Mouse (Mus musculus) adrenal gland, adult 2 months (tissue): ENCODE measurements around the gene Map1b. TPM values are rescaled to one million over a fixed set of nuclear protein-coding genes. Genes with fewer than 3 reads are reported as not detected.

ENCODE experiments used
- DNase-seq: peaks from one replicate; pipeline ENCODE4 v3.0.0; 2021
- long read RNA-seq: library from polyadenylated mRNA; stranded (forward); transcript quantifications from one replicate; pipeline ENCODE4 v2.0.0, GENCODE M21; 2021
- polyA plus RNA-seq: library from polyadenylated mRNA; depleted of rRNA; stranded (reverse); fragments of >200 nt; gene quantifications from 2 replicates; pipeline ENCODE4 v1.2.3, GENCODE M21; 2012; rRNA removed
- total RNA-seq, 2 experiments: library from RNA; stranded (reverse); gene quantifications; 2 replicates each; pipeline ENCODE4 v1.2.3; 2021

Map1b gene
- total RNA-seq: 100 to 1,000 TPM; 107 to 110 TPM
- polyA plus RNA-seq: 2.4 and 4.0 TPM in 2 replicates
- long read RNA-seq, partial matches to known transcripts: 0 of 2 reads
- long read RNA-seq, other reads (novel, unspliced or antisense): 1 of 2 reads

DNA sequence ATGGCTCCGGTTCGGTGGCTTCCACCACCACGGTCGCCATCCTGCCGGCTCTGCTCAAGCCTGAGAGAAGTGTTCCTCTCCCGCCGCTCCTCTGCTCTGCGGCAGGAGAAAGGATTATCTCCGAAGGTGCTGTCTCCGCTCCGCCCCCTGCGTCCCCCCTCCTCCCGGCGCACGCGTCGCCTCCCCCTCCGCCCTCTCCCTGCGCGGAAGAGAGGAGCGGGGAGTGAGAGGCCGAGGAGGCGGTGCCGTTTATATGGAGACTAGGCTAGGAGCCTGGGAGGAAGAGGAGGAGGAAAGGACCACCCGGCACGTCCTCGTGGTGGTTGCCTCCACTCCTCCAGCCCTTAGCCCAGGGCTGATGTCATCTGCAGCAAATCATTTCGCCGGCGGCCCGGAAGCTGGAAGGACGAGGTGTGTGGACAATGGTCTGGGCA, at the start of gene Map1b:
TSS of gene Map1b (minus strand) at position 93 of the 434 bp plus-strand sequence.
- peak; percentile 89 for DNase-seq

DNA sequence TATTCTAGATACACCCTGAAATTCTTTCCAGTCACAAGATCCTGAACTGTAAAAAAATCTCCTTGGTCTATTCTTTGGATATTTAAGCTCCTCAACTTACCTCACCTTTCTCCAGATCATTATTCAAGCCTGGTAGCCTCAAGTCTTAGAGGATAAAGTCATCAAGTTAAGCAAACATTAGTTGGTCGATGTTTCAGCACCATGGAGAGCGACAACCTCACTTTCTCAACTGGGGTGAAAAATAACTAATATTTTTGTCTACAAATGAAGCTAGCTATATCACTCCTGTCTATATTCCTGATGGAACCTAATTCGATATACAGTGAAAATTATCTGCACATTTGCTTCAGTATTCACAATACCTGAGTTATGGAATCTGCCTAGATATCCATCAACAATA, 48.0 kb upstream of the Map1b start:
- no peak for DNase-seq

GRCm38 (mm10) chr13:99563021-99563420, 46.7 kb upstream of the Map1b start:
- DNase-seq: no peak

DNA sequence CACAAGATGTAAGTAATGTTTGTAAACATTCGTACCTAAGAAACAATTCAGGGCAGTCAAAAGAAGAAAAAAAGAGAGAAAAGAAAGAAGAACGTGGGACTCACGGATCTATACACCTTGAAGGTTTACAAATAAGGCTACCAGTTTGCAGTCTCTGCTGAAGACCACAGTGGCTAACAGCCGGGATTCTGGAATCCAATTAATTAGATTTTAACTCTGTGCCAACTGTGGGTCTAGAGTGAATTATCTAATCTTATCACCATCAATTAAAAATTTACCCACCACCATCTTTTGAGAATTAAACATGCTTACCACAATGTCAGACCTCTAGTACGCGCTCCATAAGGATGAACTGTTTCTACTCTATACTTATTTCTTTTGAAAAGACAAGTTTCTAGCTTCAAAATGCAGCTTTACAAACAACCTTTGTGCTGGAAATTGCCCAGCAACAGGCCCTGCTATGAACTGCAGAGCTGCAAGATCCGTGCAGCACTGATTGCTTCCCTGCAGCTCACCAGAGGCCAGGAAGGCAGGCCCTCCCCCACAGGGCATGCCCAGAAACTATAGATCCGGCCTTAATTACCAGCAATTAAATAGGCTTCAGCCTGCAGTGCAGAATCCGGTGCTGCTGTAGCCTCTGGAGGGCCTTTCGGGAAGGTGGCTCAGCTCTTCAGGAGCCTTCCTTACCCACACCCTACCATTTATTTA, 45.7 kb upstream of the Map1b start:
- DNase-seq: no peak

GRCm38 (mm10) chr13:99560674-99561639, 44.6 kb upstream of the Map1b start:
- DNase-seq: no peak

- no peak for DNase-seq
These were observed 42.0 kb upstream of the Map1b start for GRCm38 (mm10) chr13:99558216-99558906.

- no peak for DNase-seq
These were observed 41.5 kb upstream of the Map1b start for GRCm38 (mm10) chr13:99557813-99558212.

DNA sequence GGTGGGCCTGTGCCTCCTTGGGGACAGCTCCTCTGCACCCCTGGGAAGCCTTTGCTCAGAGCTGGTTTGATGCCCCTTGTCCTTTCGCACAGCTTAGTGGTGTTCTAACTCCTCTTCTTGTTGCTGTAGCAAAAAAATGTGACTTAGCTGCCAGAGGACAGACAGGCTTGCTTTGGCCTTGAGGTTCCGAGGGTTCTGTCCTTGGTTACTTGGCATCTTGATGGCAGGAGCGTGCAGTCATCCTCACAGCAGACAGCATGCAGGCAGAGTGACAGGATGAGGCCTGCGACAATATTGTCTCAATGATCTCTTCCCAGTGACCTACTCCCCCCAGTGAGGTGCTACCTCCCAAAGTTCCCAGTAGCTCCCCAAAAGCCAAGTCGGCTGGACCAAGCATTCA, 41.0 kb upstream of the Map1b start:
- DNase-seq: peak; percentile 86

- DNase-seq: no peak
These were observed 38.6 kb upstream of the Map1b start for GRCm38 (mm10) chr13:99554960-99555359.

- no peak for DNase-seq
These were observed 38.1 kb upstream of the Map1b start for GRCm38 (mm10) chr13:99554466-99554865.

DNA sequence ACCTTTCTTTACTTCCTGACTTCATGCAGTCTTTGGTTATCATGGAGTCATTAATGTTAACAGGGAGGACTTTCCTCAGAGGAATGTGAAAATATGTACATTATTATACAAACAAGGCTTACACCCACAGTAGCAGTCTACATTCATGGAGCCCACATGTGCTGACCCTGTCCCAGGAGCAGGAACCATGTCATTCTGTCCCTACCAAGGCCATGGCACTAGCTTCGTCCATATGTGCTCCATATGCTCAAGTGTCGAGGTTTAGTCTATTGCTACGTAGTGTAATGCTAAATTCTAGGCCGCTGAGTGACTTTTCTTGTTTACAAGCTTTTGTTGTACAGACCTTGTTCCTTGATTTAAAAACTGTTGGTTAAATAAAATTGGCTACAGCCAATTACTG, 36.0 kb upstream of the Map1b start:
- DNase-seq: no peak

DNA sequence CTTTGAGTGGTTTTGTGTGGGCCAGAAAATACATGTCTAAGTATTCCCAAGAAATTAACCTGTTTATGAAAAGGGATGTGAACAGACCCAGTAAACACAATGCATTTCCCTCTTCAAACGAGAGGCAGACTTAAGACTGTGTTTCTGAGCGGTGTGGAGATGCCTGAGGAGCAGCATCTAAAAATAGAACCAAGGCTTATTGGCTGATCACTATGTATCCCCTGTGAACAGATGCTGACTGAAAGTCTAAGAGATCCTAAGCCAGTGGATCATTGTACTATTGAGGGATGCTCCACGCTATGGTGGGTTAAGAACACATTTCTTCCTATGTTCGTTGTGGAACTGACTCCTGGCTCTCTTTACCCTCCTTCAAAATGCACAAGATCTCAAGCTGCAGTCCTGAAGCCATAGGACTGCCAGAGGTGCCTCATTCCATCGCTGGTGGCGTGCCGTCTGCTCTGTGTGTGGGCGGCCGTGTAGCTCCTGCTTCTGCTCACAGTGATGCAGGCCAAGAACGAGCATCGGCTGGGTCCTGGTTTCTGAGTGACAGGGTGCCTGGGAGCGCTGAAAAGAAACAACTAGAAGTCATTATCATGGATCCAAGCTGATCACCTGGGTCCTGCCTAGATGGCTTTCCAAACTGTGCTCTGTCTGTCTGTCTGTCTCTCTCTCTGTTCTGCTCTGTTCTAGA, 34.5 kb upstream of the Map1b start:
- no peak for DNase-seq

DNA sequence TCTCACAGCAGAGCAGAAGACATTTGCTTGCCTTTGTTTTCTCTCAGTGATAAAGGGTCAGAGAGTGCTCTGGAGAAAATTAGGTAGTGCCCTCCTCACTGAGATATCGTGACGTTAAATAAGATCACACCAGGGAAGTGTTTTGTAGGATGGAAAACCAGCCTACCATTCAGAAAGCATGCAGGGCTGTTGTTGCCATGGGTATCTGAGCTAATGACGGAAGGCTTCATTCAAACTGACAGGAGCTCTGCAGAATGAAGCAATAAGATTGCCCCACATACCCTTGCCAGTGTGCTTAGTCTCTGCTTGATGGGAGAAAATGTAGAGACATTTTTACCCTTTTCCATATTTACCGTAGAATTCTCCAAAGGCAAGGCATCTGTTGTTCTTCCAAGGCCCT, 33.7 kb upstream of the Map1b start:
- no peak for DNase-seq

DNA sequence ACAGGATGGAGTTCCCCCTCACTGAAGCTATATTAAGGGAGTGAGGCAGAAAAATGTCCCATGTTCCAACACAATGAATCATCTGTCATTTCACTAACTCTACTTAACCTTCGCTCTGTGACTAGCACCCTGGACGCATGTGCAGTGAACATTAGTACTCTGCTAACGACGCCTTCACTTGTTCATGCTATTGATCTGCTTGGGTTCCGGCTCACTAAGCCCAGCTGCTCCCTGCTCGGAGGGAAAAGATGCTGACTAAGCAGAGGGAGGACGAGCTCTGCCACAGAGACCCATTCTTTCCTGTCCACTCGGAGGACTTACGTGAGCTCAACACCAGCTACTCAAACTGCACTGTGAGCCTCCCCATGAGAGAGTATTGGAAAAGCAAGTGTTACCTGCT, 33.2 kb upstream of the Map1b start:
- DNase-seq: peak; percentile 46

DNA sequence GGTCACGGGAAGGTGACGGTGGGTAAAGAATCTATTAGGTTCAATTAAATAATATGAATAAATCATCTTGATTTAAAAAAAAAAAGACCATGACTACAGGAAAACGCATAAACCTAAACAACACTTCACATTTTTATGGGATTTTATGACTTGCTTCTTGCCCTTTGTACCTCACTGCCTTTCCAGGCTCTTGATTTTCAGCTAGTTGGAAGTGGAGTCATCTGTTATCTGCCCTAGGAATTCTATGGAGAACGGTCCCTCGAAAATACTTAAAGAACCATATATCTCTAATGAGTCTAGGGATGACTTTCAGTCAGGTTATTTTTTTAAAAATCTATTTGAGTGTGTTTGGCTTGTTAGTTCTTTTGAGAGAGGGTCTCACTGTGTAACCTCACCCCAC, 30.5 kb upstream of the Map1b start:
- DNase-seq: no peak

DNA sequence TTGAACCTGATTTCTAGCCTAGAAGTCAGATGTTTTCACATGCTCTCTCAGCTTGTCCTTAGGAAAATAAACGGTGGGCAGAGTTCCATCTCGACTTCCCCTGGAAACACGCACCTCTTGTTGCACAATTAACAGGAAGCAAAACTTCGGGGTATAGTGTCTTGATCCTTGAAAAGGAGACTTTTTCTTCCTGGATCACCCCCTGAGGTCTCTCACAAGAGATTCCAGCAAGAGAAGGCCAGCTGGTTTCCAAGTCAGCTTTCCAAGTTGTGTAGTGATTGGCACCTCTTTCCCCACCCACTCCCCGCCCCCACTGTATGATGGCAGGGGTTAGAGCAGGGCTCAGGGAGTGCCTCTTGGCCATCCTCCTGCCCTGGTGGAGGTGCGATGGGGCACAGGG, 28.9 kb upstream of the Map1b start:
- DNase-seq: no peak

DNA sequence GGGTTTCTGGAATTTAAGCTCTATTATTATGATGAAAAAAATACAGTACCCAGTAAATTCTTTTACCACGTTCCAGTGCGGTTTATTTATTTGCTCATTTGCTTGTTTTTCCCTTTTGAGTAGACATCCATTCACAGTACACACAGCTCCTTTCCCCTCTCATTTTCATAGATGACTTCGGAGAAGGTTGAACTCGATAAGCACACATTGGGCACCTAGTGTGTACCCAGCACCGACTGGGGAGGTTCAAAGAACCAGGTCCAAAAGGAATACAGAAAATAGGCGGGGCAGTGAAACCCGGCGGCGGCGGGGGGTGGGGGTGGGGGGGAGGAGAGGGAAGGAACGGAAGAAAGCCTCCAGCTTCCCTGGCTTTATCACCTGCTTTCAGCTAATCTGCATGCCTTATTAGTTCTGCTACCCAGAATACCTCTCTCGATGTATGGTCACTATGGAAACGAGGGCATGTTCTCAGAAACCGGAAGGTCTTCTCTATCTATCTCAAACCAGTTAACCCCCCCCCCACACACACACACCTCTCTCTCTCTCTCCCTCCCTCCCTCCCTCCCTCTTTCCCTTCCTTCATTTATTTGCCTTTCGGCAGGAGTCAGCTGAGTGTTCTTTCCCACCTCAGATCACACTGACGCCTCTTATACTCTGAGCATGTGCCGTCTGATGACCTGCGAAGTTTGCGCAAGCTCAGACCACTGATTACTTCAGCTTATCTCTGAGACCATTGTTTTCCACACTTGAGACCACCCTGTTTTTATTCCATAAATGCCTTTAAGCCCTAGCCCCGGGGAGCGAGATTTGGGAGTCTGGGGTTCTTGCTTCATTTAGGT, 25.3 kb upstream of the Map1b start:
- DNase-seq: no peak

DNA sequence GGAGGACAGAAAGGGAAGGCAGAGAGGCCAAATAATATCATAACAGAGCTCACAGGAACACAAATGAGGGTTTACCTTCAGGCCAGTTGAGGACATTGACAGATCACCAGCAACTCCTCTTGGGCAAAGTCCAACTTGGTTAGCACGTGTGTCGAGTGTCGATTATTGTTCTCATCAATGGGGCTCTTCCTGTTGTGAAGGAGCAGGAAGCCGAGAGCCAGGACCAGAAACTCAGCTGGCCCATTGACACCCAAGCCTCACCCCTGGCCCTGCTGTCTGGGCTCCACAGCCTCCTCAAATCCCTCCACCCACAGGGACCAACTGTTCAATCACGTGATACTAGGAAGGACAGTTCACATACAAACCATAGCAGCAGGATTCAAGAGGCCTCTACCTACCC, 22.9 kb upstream of the Map1b start:
- no peak for DNase-seq

GRCm38 (mm10) chr13:99538851-99539250, 22.5 kb upstream of the Map1b start:
- DNase-seq: no peak

DNA sequence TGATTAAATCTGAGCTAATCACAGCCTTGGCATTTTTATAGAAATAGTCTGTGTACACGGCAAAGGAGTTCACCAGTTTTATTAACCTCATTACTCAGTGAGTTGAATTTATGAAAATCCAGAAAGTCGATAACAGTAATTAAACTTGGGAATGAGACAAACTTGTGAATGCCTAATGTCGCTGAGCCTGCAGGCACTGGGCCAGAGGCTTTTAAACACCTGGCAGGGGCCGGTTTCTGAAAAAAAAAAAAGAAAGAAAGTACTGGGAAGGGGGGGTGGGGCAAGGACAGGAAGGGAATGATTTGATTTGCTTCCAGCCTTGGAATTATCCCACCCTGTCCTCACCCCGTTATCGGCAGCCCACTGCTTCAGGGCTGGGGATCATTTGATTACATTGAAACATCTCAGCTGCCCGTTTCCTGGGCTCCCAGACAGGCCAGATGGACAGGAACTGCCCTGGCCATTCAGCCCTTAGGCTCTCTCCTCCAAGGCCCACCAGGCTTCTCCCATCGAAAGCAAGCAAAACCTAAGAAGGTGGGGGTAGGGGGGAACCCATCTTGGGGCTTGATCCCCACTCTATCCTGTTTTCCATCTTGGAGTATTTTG, 21.7 kb upstream of the Map1b start:
- no peak for DNase-seq
